Mouse (Mus musculus): ENCODE data around the gene Ly75. TPM values are rescaled to one million over a fixed set of nuclear protein-coding genes. Genes with fewer than 3 reads are reported as not detected.

Gene Ly75
- total and polyA plus RNA-seq, 3 experiments: 1.1 to 2.2 TPM; not detected in 1

DNA sequence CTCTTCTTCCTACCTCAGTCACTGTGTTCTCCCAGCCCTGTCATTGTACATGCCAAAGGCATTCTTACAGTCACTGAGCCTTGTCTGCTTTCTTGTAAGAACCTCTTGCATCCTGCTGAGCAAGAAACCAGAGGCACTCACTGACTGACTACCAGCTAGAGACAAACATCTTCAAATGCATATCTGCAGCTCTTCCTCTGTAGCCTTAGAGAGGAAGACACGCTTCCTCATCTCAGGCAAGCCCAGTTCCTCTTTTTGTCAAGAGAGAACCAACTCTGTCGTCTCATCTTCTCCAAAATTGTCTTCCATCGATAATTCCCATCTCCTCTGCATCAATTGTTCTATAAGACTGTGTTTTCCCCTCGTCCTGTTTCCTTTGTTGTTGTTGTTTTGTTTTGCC is 94.5 kb downstream of the Ly75 start:
- Histone ChIP-seq H3K79me2 (ENCODE audit: control insufficient read depth, insufficient read depth, low read length, poor library complexity) (no peaks in the 10 kb centered on the region), H3K4me3 (ENCODE audit: control insufficient read depth in 1 of 2, insufficient read depth in 1 of 2, low read depth in 2 of 2, low read length in 2 of 2) (no peak overlapping the region), H3K4me1 (ENCODE audit: control insufficient read depth in 1 of 2, insufficient read depth in 2 of 2, low read length in 2 of 2) (peaks cover 0 to 19% of the 10 kb centered on the region in 2 experiments; a peak in 2 of 4 replicates), H3K27ac (ENCODE audit: control insufficient read depth, low read depth, low read length) (no peak overlapping the region), H3K9ac (ENCODE audit: control insufficient read depth, low read depth, low read length, poor library complexity, severe bottlenecking) (no peak overlapping the region), H3K36me3 (ENCODE audit: control insufficient read depth in 1 of 2, insufficient read depth in 2 of 2, low read length in 2 of 2) (peaks cover 0 to 14% of the 10 kb centered on the region in 2 experiments; a peak in 2 of 4 replicates), H3K27me3 (ENCODE audit: control insufficient read depth in 1 of 2, insufficient read depth in 2 of 2, low read length in 2 of 2) (no peaks in the 10 kb centered on the region; a peak in 1 of 4 replicates), H3K9me3 (replicated peaks; ENCODE audit: insufficient read depth, low read length) (no peaks in the 10 kb centered on the region)
- peak; percentile 84 for DNase-seq (ENCODE audit: low read depth, low spot score)
- TF ChIP-seq TCF12 (IDR thresholded peaks at IDR 0.05; ENCODE audit: low read depth, low read length) (no peak), USF1 (IDR thresholded peaks at IDR 0.05; ENCODE audit: low read depth, low read length) (no peak), POLR2AphosphoS5 (IDR thresholded peaks at IDR 0.05; ENCODE audit: borderline replicate concordance, low read depth, low read length) (no peak), RAD21 (IDR thresholded peaks at IDR 0.05; ENCODE audit: low read depth, low read length) (no peak; the same call in 1 of the 2 replicates), GATA1 (IDR thresholded peaks at IDR 0.05; ENCODE audit: low read depth, low read length) (peak; percentile 55), E2F4 (IDR thresholded peaks at IDR 0.05; ENCODE audit: borderline replicate concordance, low read depth, low read length) (no peak), MYC (IDR thresholded peaks at IDR 0.05; ENCODE audit: low read depth, low read length) (peak; percentile 79; the same call in 1 of the 2 replicates), BHLHE40 (IDR thresholded peaks at IDR 0.05; ENCODE audit: borderline replicate concordance, low read depth, low read length) (no peak), POLR2AphosphoS2 (IDR thresholded peaks at IDR 0.05; ENCODE audit: low read length) (no peak), HCFC1 (IDR thresholded peaks at IDR 0.05; ENCODE audit: low read depth, low read length) (no peak), POLR2A (IDR thresholded peaks at IDR 0.05; ENCODE audit: control insufficient read depth in 1 of 2, insufficient read depth in 1 of 2, low read depth in 1 of 2, low read length in 2 of 2, poor library complexity in 1 of 2) (no peak), MEF2A (IDR thresholded peaks at IDR 0.05; ENCODE audit: extremely low read depth, insufficient replicate concordance, low read depth, low read length, poor library complexity, severe bottlenecking) (no peak), EP300 (IDR thresholded peaks at IDR 0.05; ENCODE audit: low read depth in 1 of 2, low read length in 2 of 2) (peak in 1 of 2 experiments; percentile 92; a peak in 2 of 4 replicates), ELF1 (IDR thresholded peaks at IDR 0.05; ENCODE audit: low read depth, low read length) (0 out of 2 replicates have a peak, but pooled peaks have one; percentile 6), GABPA (IDR thresholded peaks at IDR 0.05; ENCODE audit: low read depth, low read length) (no peak), JUND (IDR thresholded peaks at IDR 0.05; ENCODE audit: low read depth, low read length) (no peak), SMC3 (IDR thresholded peaks at IDR 0.05; ENCODE audit: low read depth, low read length) (no peak), KAT2A (conservative IDR thresholded peaks at IDR 0.05; ENCODE audit: low read depth, low read length) (no peak), MXI1 (IDR thresholded peaks at IDR 0.05; ENCODE audit: low read depth, low read length) (no peak), CHD2 (IDR thresholded peaks at IDR 0.05; ENCODE audit: low read length) (no peak), MAX (IDR thresholded peaks at IDR 0.05; ENCODE audit: low read length) (no peak), RCOR1 (IDR thresholded peaks at IDR 0.05; ENCODE audit: low read depth, low read length) (peak; percentile 58; the same call in 1 of the 2 replicates), MYB (IDR thresholded peaks at IDR 0.05; ENCODE audit: low read depth, low read length) (no peak), ZKSCAN1 (IDR thresholded peaks at IDR 0.05; ENCODE audit: low read depth, low read length) (no peak), MAFK (IDR thresholded peaks at IDR 0.05; ENCODE audit: borderline replicate concordance, low read depth, low read length) (no peak), ZC3H11A (IDR thresholded peaks at IDR 0.05; ENCODE audit: low read depth, low read length) (no peak), ZNF384 (IDR thresholded peaks at IDR 0.05; ENCODE audit: low read depth, low read length) (no peak), TBP (IDR thresholded peaks at IDR 0.05; ENCODE audit: low read depth, low read length) (no peak), NRF1 (IDR thresholded peaks at IDR 0.05; ENCODE audit: insufficient read depth, low read depth, low read length, poor library complexity, severe bottlenecking) (no peak), NELFE (IDR thresholded peaks at IDR 0.05; ENCODE audit: low read depth, low read length) (no peak), SIN3A (IDR thresholded peaks at IDR 0.05; ENCODE audit: low read length) (no peak), MAZ (IDR thresholded peaks at IDR 0.05; ENCODE audit: low read depth, low read length) (no peak), ETS1 (IDR thresholded peaks at IDR 0.05; ENCODE audit: low read depth, low read length) (no peak), UBTF (IDR thresholded peaks at IDR 0.05; ENCODE audit: borderline replicate concordance, insufficient read depth, low read depth, low read length) (no peak), CTCF (IDR thresholded peaks at IDR 0.05 in 2 of 3, conservative IDR thresholded peaks at IDR 0.05 in 1 of 3; ENCODE audit: control insufficient read depth in 1 of 3, insufficient read depth in 1 of 3, low read depth in 2 of 3, low read length in 3 of 3, poor library complexity in 1 of 3, severe bottlenecking in 1 of 3) (no peak), CHD1 (IDR thresholded peaks at IDR 0.05; ENCODE audit: low read depth, low read length) (no peak)

Measured in MEL (cell line).